ENCODE assay signal across 16 mouse cellular contexts in the genomic region with DNA sequence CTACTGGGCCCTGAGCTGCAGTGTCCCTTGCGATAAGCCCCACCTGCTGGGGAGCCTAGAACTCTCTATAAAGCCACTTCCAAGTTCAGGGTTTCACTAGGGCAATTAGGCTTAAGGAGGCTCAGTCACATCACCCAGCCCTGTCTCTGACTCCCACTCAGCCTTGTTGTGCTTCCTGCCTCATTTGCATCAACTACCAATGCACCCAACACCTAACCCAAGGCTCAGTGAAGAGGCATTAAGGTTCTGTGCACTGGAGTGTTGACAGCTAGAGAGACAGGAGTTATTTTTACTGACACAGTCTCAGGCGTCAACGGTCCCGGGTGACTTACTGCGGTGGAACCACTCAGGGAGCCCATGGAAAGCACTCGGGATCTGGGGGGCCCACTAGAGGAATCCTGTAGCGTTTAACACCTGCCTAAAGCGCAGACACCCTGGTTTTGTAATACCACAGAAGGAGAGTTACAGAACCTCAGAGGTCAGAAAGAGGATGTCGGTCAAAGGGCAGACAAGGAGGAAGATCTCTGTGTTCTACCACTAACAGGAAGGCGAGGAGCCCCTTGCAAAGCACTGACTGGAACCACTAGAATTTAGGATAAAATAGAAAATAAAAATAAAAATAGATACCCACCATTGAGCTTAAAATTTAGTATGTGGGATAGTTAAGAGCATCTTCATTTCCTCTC. TPM values are rescaled to one million over a fixed set of nuclear protein-coding genes. Genes with fewer than 3 reads are reported as not detected.
DNase-seq lines count a peak whose midpoint lies in the region; ATAC-seq and TF ChIP-seq lines count a peak whose summit lies in the region.
"Had no signal": no experiment of that assay in that cellular context is flagged by ENCODE, and none has a peak within 500 bp of the region (broad histone marks: within the 10 kb centered on the region; RNA-seq: fewer than 3 reads in every experiment).

No protein-coding gene starts in this region.

- intact Hi-C loops in heart, postnatal 36 days (cut with DNase I): loop anchor here (5.0 to 10.0 kb wide), 3 partner anchors 106 to 307 kb away; a partner anchor contains a TSS
- intact Hi-C loops in left cerebral cortex, adult 2 months (cut with DNase I): no loop called here

- no peak for TF ChIP-seq CTCF in left cerebral cortex, adult 2 months (IDR thresholded peaks at IDR 0.05)

- no peak overlapping the region for H3K9ac ChIP-seq in heart, embryonic 13.5 days
- H3K9ac ChIP-seq in midbrain, embryonic 15.5 days: no peak overlapping the region
- H3K9ac ChIP-seq: liver, embryonic 15.5 days; neural tube, embryonic 12.5 days had no signal

- H3K9me3 ChIP-seq in heart, embryonic 13.5 days: no peaks in the 10 kb centered on the region
- H3K9me3 ChIP-seq in midbrain, embryonic 10.5 days (replicated peaks): no peaks in the 10 kb centered on the region
- H3K9me3 ChIP-seq in midbrain, embryonic 15.5 days: no peaks in the 10 kb centered on the region
- H3K9me3 ChIP-seq: forebrain, embryonic 10.5 days; liver, embryonic 15.5 days; neural tube, embryonic 12.5 days had no signal

- H3K4me2 ChIP-seq in heart, embryonic 13.5 days: peak overlapping the region; percentile 32
- no peak overlapping the region for H3K4me2 ChIP-seq in midbrain, embryonic 15.5 days
- H3K4me2 ChIP-seq: liver, embryonic 15.5 days; midbrain, embryonic 11.5 days; neural tube, embryonic 12.5 days had no signal

- peaks cover 35% of the 10 kb centered on the region for H3K4me1 ChIP-seq in heart, embryonic 13.5 days
- peaks cover 62% of the 10 kb centered on the region for H3K4me1 ChIP-seq in midbrain, embryonic 10.5 days
- peaks cover 5% of the 10 kb centered on the region for H3K4me1 ChIP-seq in midbrain, embryonic 15.5 days

- ATAC-seq in heart, embryonic 13.5 days (ENCODE audit: extremely low read depth, insufficient number of reproducible peaks, low FRiP score, low TSS enrichment): no peak
- ATAC-seq in midbrain, embryonic 15.5 days (replicated peaks): no peak
- peak; percentile 61 for ATAC-seq in granulocyte monocyte progenitor cell, adult 5-6 weeks (replicated peaks; ENCODE audit: poor library complexity, severe bottlenecking)
- ATAC-seq: hindbrain, postnatal 0 days had no signal

- H3K4me3 ChIP-seq in heart, embryonic 13.5 days: no peak overlapping the region
- no peak overlapping the region for H3K4me3 ChIP-seq in midbrain, embryonic 10.5 days
- H3K4me3 ChIP-seq in midbrain, embryonic 15.5 days: no peak overlapping the region
- H3K4me3 ChIP-seq in left cerebral cortex, adult 2 months: no peak overlapping the region
- H3K4me3 ChIP-seq: forebrain, embryonic 10.5 days; liver, embryonic 15.5 days; neural tube, embryonic 12.5 days had no signal

- 22% methylated on average over 10 of the region's 10 CpGs for WGBS in heart, embryonic 13.5 days
- WGBS in midbrain, embryonic 10.5 days: 88% methylated on average over 10 of the region's 10 CpGs
- WGBS in midbrain, embryonic 15.5 days: 88% methylated on average over 10 of the region's 10 CpGs

- no peak for DNase-seq in heart, postnatal 36 days
- no peak for DNase-seq in midbrain, embryonic 10.5 days (ENCODE audit: low spot score)
- peak; percentile 84 to 86 for DNase-seq in spleen, postnatal 36 days (ENCODE audit: low spot score in 2 of 2)
- no peak for DNase-seq in frontal cortex, postnatal 25 days (ENCODE audit: low spot score in 2 of 2)
- DNase-seq in left cerebral cortex, adult 2 months (ENCODE audit: extremely low spot score in 1 of 2, low spot score in 2 of 2): no peak
- DNase-seq: cerebellum, adult 9-10 months; right cerebral cortex, adult 18-20 months had no signal

- H3K27ac ChIP-seq in heart, embryonic 13.5 days (replicated peaks): peak overlapping the region; percentile 75
- 0 out of 2 replicates have a peak overlapping the region, but pooled peaks have one; percentile 59 for H3K27ac ChIP-seq in midbrain, embryonic 10.5 days (replicated peaks)
- no peak overlapping the region for H3K27ac ChIP-seq in midbrain, embryonic 15.5 days
- H3K27ac ChIP-seq in left cerebral cortex, adult 2 months: no peak overlapping the region
- H3K27ac ChIP-seq: hindbrain, postnatal 0 days; liver, embryonic 15.5 days; neural tube, embryonic 12.5 days had no signal

- peaks cover 50% of the 10 kb centered on the region for H3K27me3 ChIP-seq in heart, embryonic 13.5 days (replicated peaks)
- H3K27me3 ChIP-seq in midbrain, embryonic 10.5 days (ENCODE audit: low read depth, poor library complexity, severe bottlenecking): peaks cover 32% of the 10 kb centered on the region
- no peaks in the 10 kb centered on the region for H3K27me3 ChIP-seq in midbrain, embryonic 15.5 days (replicated peaks)
- H3K27me3 ChIP-seq: neural tube, embryonic 12.5 days had no signal

- no peaks in the 10 kb centered on the region for H3K36me3 ChIP-seq in heart, embryonic 13.5 days
- no peaks in the 10 kb centered on the region for H3K36me3 ChIP-seq in midbrain, embryonic 10.5 days
- no peaks in the 10 kb centered on the region for H3K36me3 ChIP-seq in midbrain, embryonic 15.5 days (replicated peaks)
- H3K36me3 ChIP-seq: forebrain, embryonic 10.5 days; liver, embryonic 15.5 days; neural tube, embryonic 12.5 days had no signal

RNA-seq across cellular contexts. Expression of a gene that starts 4.6 kb away (rescaled TPM):
- 2.0 and 2.2 TPM in 2 replicates for polyA plus RNA-seq in heart, embryonic 13.5 days (2015; fragmentation: Nextera tagmentation; extraction: Ambion mirVana)
- total RNA-seq in heart, postnatal 36 days (2021): 1 to 10 TPM; 3.7 to 3.8 TPM
- polyA plus RNA-seq in midbrain, embryonic 10.5 days (2016; fragmentation: Nextera tagmentation; extraction: Ambion mirVana): 87.1 and 101 TPM in 2 replicates
- 26.1 and 27.9 TPM in 2 replicates for polyA plus RNA-seq in midbrain, embryonic 15.5 days (2015; fragmentation: Nextera tagmentation; extraction: Ambion mirVana)
- 37.2 and 40.4 TPM in 2 replicates for total RNA-seq in granulocyte monocyte progenitor cell, adult 5-6 weeks (2014; fragmentation: Nextera tagmentation)
- total RNA-seq in granulocyte monocyte progenitor cell, adult 5-6 weeks (2017): 19.3 and 21.7 TPM in 2 replicates
- 1 to 10 TPM; 1.4 TPM for total RNA-seq in left cerebral cortex, adult 2 months (2021)

RNA-seq across cellular contexts. Expression of a gene that starts 12.9 kb away (rescaled TPM):
- 0.34 and 0.63 TPM in 2 replicates for polyA plus RNA-seq in heart, embryonic 13.5 days (2015; fragmentation: Nextera tagmentation; extraction: Ambion mirVana)
- 10 to 100 TPM; 14.3 to 19.1 TPM for total RNA-seq in heart, postnatal 36 days (2021)
- polyA plus RNA-seq in midbrain, embryonic 10.5 days (2016; fragmentation: Nextera tagmentation; extraction: Ambion mirVana): 1.4 and 2.8 TPM in 2 replicates
- polyA plus RNA-seq in midbrain, embryonic 15.5 days (2015; fragmentation: Nextera tagmentation; extraction: Ambion mirVana): 10.7 and 11.5 TPM in 2 replicates
- total RNA-seq in granulocyte monocyte progenitor cell, adult 5-6 weeks (2014; fragmentation: Nextera tagmentation): not detected in 2 replicates
- total RNA-seq in granulocyte monocyte progenitor cell, adult 5-6 weeks (2017): not detected in 2 replicates
- total RNA-seq in left cerebral cortex, adult 2 months (2021): 10 to 100 TPM; 12.2 to 13.2 TPM
- polyA plus RNA-seq: stomach, embryonic 14.5 days had no signal

Comparison
In these comparisons a context has a peak if more than half of its experiments do, and no peak if none do; other contexts are left out.
1. H3K27ac ChIP-seq: peak in heart, embryonic 13.5 days (single experiment) and midbrain, embryonic 10.5 days (single experiment); none in midbrain, embryonic 15.5 days (single experiment) and left cerebral cortex, adult 2 months (single experiment).
2. DNase-seq: peak in spleen, postnatal 36 days (2 of 2); none in heart, postnatal 36 days (0 of 2), midbrain, embryonic 10.5 days (single experiment), frontal cortex, postnatal 25 days (0 of 2) and left cerebral cortex, adult 2 months (0 of 2).
3. RNA of a gene that starts 4.6 kb away (total RNA-seq): 19.3 to 40.4 TPM in granulocyte monocyte progenitor cell, adult 5-6 weeks; 3.7 to 3.8 TPM in heart, postnatal 36 days and 1.4 TPM in left cerebral cortex, adult 2 months; every median in the first group is over 4 times any median in the second.
4. RNA of a gene that starts 12.9 kb away (total RNA-seq): 14.3 to 19.1 TPM in heart, postnatal 36 days and 12.2 to 13.2 TPM in left cerebral cortex, adult 2 months; not detected in granulocyte monocyte progenitor cell, adult 5-6 weeks; every median in the first group is over 10 times any median in the second.